Mouse (Mus musculus): Measurements from ENCODE around the gene Pi16.

Pi16 gene

GRCm38 (mm10) chr17:29340406-29341261, 23.2 kb downstream of the Pi16 start:
- Histone ChIP-seq H3K4me3 (replicated peaks; ENCODE audit: low read length) (peak overlapping the region; percentile 49), H3K4me1 (replicated peaks; ENCODE audit: low read depth, low read length) (peaks cover 72% of the 10 kb centered on the region), H3K27me3 (ENCODE audit: insufficient read depth, low read length) (no peaks in the 10 kb centered on the region), H3K9me3 (ENCODE audit: low read length) (no peaks in the 10 kb centered on the region), H3K36me3 (ENCODE audit: insufficient read depth, low read length) (peaks cover 76% of the 10 kb centered on the region)
- no peak for TF ChIP-seq POU5F1 (IDR thresholded peaks at IDR 0.05; ENCODE audit: borderline replicate concordance, low read length)
- TF ChIP-seq NANOG (IDR thresholded peaks at IDR 0.05; ENCODE audit: borderline replicate concordance, low read length) = no peak

- H3K4me1 ChIP-seq (replicated peaks; ENCODE audit: low read depth, low read length) = peaks cover 77% of the 10 kb centered on the region
- H3K36me3 ChIP-seq (ENCODE audit: insufficient read depth, low read length) = peaks cover 66% of the 10 kb centered on the region
- TF ChIP-seq POU5F1 (IDR thresholded peaks at IDR 0.05; ENCODE audit: borderline replicate concordance, low read length) (no peak), NANOG (IDR thresholded peaks at IDR 0.05; ENCODE audit: borderline replicate concordance, low read length) (no peak), CTCF (conservative IDR thresholded peaks at IDR 0.05; ENCODE audit: low read length) (peak; percentile 22; the same call in 1 of the 2 replicates)
- peak overlapping the region; percentile 49 for H3K4me3 ChIP-seq (replicated peaks; ENCODE audit: low read length)
- H3K27me3 ChIP-seq (ENCODE audit: insufficient read depth, low read length) = no peaks in the 10 kb centered on the region
- no peaks in the 10 kb centered on the region for H3K9me3 ChIP-seq (ENCODE audit: low read length)
These were observed 24.1 kb downstream of the Pi16 start for GRCm38 (mm10) chr17:29341591-29342003.

GRCm38 (mm10) chr17:29342010-29342910, 24.8 kb downstream of the Pi16 start:
- TF ChIP-seq NANOG (IDR thresholded peaks at IDR 0.05; ENCODE audit: borderline replicate concordance, low read length) (no peak), CTCF (conservative IDR thresholded peaks at IDR 0.05; ENCODE audit: low read length) (no peak), POU5F1 (IDR thresholded peaks at IDR 0.05; ENCODE audit: borderline replicate concordance, low read length) (no peak)
- H3K4me1 ChIP-seq (replicated peaks; ENCODE audit: low read depth, low read length) = peaks cover 78% of the 10 kb centered on the region
- H3K27me3 ChIP-seq (ENCODE audit: insufficient read depth, low read length) = no peaks in the 10 kb centered on the region
- H3K4me3 ChIP-seq (replicated peaks; ENCODE audit: low read length) = peak overlapping the region; percentile 49
- H3K36me3 ChIP-seq (ENCODE audit: insufficient read depth, low read length) = peaks cover 59% of the 10 kb centered on the region
- H3K9me3 ChIP-seq (ENCODE audit: low read length) = no peaks in the 10 kb centered on the region

GRCm38 (mm10) chr17:29343241-29343640, 25.8 kb downstream of the Pi16 start:
- H3K9me3 ChIP-seq (ENCODE audit: low read length) = no peaks in the 10 kb centered on the region
- TF ChIP-seq NANOG (IDR thresholded peaks at IDR 0.05; ENCODE audit: borderline replicate concordance, low read length) = no peak
- no peak for TF ChIP-seq CTCF (conservative IDR thresholded peaks at IDR 0.05; ENCODE audit: low read length)
- no peak for TF ChIP-seq POU5F1 (IDR thresholded peaks at IDR 0.05; ENCODE audit: borderline replicate concordance, low read length)
- H3K36me3 ChIP-seq (ENCODE audit: insufficient read depth, low read length) = peaks cover 50% of the 10 kb centered on the region
- H3K4me3 ChIP-seq (replicated peaks; ENCODE audit: low read length) = no peak overlapping the region
- H3K27me3 ChIP-seq (ENCODE audit: insufficient read depth, low read length) = no peaks in the 10 kb centered on the region
- H3K4me1 ChIP-seq (replicated peaks; ENCODE audit: low read depth, low read length) = peaks cover 81% of the 10 kb centered on the region

- peaks cover 29% of the 10 kb centered on the region for H3K36me3 ChIP-seq (ENCODE audit: insufficient read depth, low read length)
- H3K4me3 ChIP-seq (replicated peaks; ENCODE audit: low read length) = no peak overlapping the region
- TF ChIP-seq POU5F1 (IDR thresholded peaks at IDR 0.05; ENCODE audit: borderline replicate concordance, low read length) (no peak), NANOG (IDR thresholded peaks at IDR 0.05; ENCODE audit: borderline replicate concordance, low read length) (no peak), CTCF (conservative IDR thresholded peaks at IDR 0.05; ENCODE audit: low read length) (no peak)
- no peaks in the 10 kb centered on the region for H3K9me3 ChIP-seq (ENCODE audit: low read length)
- peaks cover 78% of the 10 kb centered on the region for H3K4me1 ChIP-seq (replicated peaks; ENCODE audit: low read depth, low read length)
- H3K27me3 ChIP-seq (ENCODE audit: insufficient read depth, low read length) = no peaks in the 10 kb centered on the region
These were observed 27.8 kb downstream of the Pi16 start for GRCm38 (mm10) chr17:29345272-29345671.

- Histone ChIP-seq H3K9me3 (ENCODE audit: low read length) (no peaks in the 10 kb centered on the region), H3K4me1 (replicated peaks; ENCODE audit: low read depth, low read length) (peaks cover 78% of the 10 kb centered on the region), H3K36me3 (ENCODE audit: insufficient read depth, low read length) (peaks cover 25% of the 10 kb centered on the region), H3K27me3 (ENCODE audit: insufficient read depth, low read length) (no peaks in the 10 kb centered on the region), H3K4me3 (replicated peaks; ENCODE audit: low read length) (peak overlapping the region; percentile 89)
- TF ChIP-seq CTCF (conservative IDR thresholded peaks at IDR 0.05; ENCODE audit: low read length) = no peak
These were observed 29.1 kb downstream of the Pi16 start for GRCm38 (mm10) chr17:29346496-29347125.

GRCm38 (mm10) chr17:29347126-29347644, 29.7 kb downstream of the Pi16 start:
- Histone ChIP-seq H3K4me1 (replicated peaks; ENCODE audit: low read depth, low read length) (peaks cover 73% of the 10 kb centered on the region), H3K36me3 (ENCODE audit: insufficient read depth, low read length) (peaks cover 25% of the 10 kb centered on the region), H3K9me3 (ENCODE audit: low read length) (no peaks in the 10 kb centered on the region), H3K4me3 (replicated peaks; ENCODE audit: low read length) (peak overlapping the region; percentile 89), H3K27me3 (ENCODE audit: insufficient read depth, low read length) (no peaks in the 10 kb centered on the region)
- TF ChIP-seq CTCF (conservative IDR thresholded peaks at IDR 0.05; ENCODE audit: low read length) (no peak), NANOG (IDR thresholded peaks at IDR 0.05; ENCODE audit: borderline replicate concordance, low read length) (no peak), POU5F1 (IDR thresholded peaks at IDR 0.05; ENCODE audit: borderline replicate concordance, low read length) (no peak)
